ENCODE assay signal across 13 mouse cellular contexts in genomic region chr3:66004220-66004951, GRCm38 (mm10). TPM values are rescaled to one million over a fixed set of nuclear protein-coding genes. Genes with fewer than 3 reads are reported as not detected.
A peak's percentile ranks its signal among the peaks of the same experiment; 100 is the strongest.
DNase-seq lines count a peak whose midpoint lies in the region; ATAC-seq and TF ChIP-seq lines count a peak whose summit lies in the region.
"Had no signal": no experiment of that assay in that cellular context is flagged by ENCODE, and none has a peak within 500 bp of the region (broad histone marks: within the 10 kb centered on the region; RNA-seq: fewer than 3 reads in every experiment).

No protein-coding gene starts in this region.

- H3K27me3 ChIP-seq in hindbrain, postnatal 0 days (ENCODE audit: insufficient read depth, low read length) = no peaks in the 10 kb centered on the region
- H3K27me3 ChIP-seq in hindbrain, embryonic 12.5 days = no peaks in the 10 kb centered on the region
- H3K27me3 ChIP-seq: limb, embryonic 13.5 days; stomach, embryonic 15.5 days had no signal

- peak; percentile 51 for ATAC-seq in hindbrain, postnatal 0 days
- no peak for ATAC-seq in hindbrain, embryonic 12.5 days (ENCODE audit: low FRiP score)

- H3K9me3 ChIP-seq in hindbrain, postnatal 0 days (ENCODE audit: low read length) = no peaks in the 10 kb centered on the region
- no peaks in the 10 kb centered on the region for H3K9me3 ChIP-seq in hindbrain, embryonic 12.5 days (replicated peaks)
- H3K9me3 ChIP-seq: limb, embryonic 13.5 days; stomach, embryonic 15.5 days had no signal

- 62% methylated on average over 7 of the region's 7 CpGs for WGBS in hindbrain, postnatal 0 days
- 69% methylated on average over 7 of the region's 7 CpGs for WGBS in hindbrain, embryonic 12.5 days

- H3K4me1 ChIP-seq in hindbrain, postnatal 0 days (ENCODE audit: insufficient read depth, low read length) = no peaks in the 10 kb centered on the region
- H3K4me1 ChIP-seq in hindbrain, embryonic 12.5 days = no peaks in the 10 kb centered on the region
- H3K4me1 ChIP-seq: stomach, embryonic 15.5 days had no signal

- no peak overlapping the region for H3K4me2 ChIP-seq in hindbrain, postnatal 0 days (ENCODE audit: low read depth, low read length)
- H3K4me2 ChIP-seq in hindbrain, embryonic 12.5 days (replicated peaks) = no peak overlapping the region
- H3K4me2 ChIP-seq: limb, embryonic 13.5 days; stomach, embryonic 15.5 days had no signal

- H3K9ac ChIP-seq in hindbrain, postnatal 0 days (replicated peaks; ENCODE audit: low read length) = no peak overlapping the region
- H3K9ac ChIP-seq in hindbrain, embryonic 12.5 days = no peak overlapping the region
- H3K9ac ChIP-seq: limb, embryonic 13.5 days; stomach, embryonic 15.5 days had no signal

- H3K27ac ChIP-seq in hindbrain, postnatal 0 days = no peak overlapping the region
- no peak overlapping the region for H3K27ac ChIP-seq in hindbrain, embryonic 12.5 days
- H3K27ac ChIP-seq: limb, embryonic 13.5 days; stomach, embryonic 15.5 days had no signal

- H3K36me3 ChIP-seq in hindbrain, postnatal 0 days (ENCODE audit: insufficient read depth, low read length) = no peaks in the 10 kb centered on the region
- no peaks in the 10 kb centered on the region for H3K36me3 ChIP-seq in hindbrain, embryonic 12.5 days
- H3K36me3 ChIP-seq: limb, embryonic 13.5 days; stomach, embryonic 15.5 days had no signal

- DNase-seq in hindbrain, postnatal 0 days (ENCODE audit: low spot score) = peak; percentile 70
- DNase-seq in 3T3-L1 (ENCODE audit: low read depth, low spot score) = peak; percentile 73
- DNase-seq in 416B (ENCODE audit: low read depth) = peak; percentile 70
- peak; percentile 50 for DNase-seq in embryo, embryonic 11 days
- no peak for DNase-seq in cerebellum, postnatal 25 days
- no peak for DNase-seq in testis, postnatal 10 days (ENCODE audit: low spot score)
- DNase-seq: adrenal gland, postnatal 10 days; kidney, adult 9 months; lung, postnatal 4 days; right cerebral cortex, adult 18-20 months had no signal

- peak; percentile 45 for TF ChIP-seq CTCF in hindbrain, postnatal 0 days (IDR thresholded peaks at IDR 0.05; ENCODE audit: low read depth)

- no peak overlapping the region for H3K4me3 ChIP-seq in hindbrain, postnatal 0 days (ENCODE audit: low read length)
- H3K4me3 ChIP-seq in hindbrain, embryonic 12.5 days = no peak overlapping the region
- H3K4me3 ChIP-seq: limb, embryonic 13.5 days; stomach, embryonic 15.5 days had no signal

RNA-seq across cellular contexts. Expression of gene Ccnl1, which starts 46.3 kb away (rescaled TPM):
- total RNA-seq in hindbrain, postnatal 0 days (2014; rRNA removed) = 32.9 and 34.8 TPM in 2 replicates
- polyA plus RNA-seq in hindbrain, postnatal 0 days (2015; fragmentation: Nextera tagmentation; extraction: Ambion mirVana) = 56.8 and 56.9 TPM in 2 replicates
- 122 and 123 TPM in 2 replicates for polyA plus RNA-seq in hindbrain, embryonic 12.5 days (2016; fragmentation: Nextera tagmentation; extraction: Ambion mirVana)

Comparison
In these comparisons a context has a peak if more than half of its experiments do, and no peak if none do; other contexts are left out.
1. DNase-seq: peak in hindbrain, postnatal 0 days (single experiment), 3T3-L1 (single experiment), 416B (single experiment) and embryo, embryonic 11 days (single experiment); none in cerebellum, postnatal 25 days (0 of 2) and testis, postnatal 10 days (single experiment).